Mouse (Mus musculus) G1E (cell line): ENCODE data around the gene Dync1li1. TPM values are rescaled to one million over a fixed set of nuclear protein-coding genes. Genes with fewer than 3 reads are reported as not detected.

Experiments used
- ATAC-seq: 2 replicates; pipeline ENCODE4 v1.8.0; 2016; ENCODE audit warnings: mild to moderate bottlenecking; ENCODE audit not compliant: insufficient number of reproducible peaks, poor library complexity, low FRiP score, severe bottlenecking; ENCODE audit errors: extremely low read depth
- DNase-seq: peaks from one replicate; pipeline ENCODE4 v3.0.0; 2012; ENCODE audit warnings: low spot score
- H3K27me3 ChIP-seq: 2 replicates; pipeline ENCODE4 v1.6.1; 2012; ENCODE audit warnings: mild to moderate bottlenecking, low read length, inconsistent platforms; ENCODE audit not compliant: insufficient read depth
- H3K36me3 ChIP-seq: replicated peaks from 2 replicates; pipeline ENCODE3; 2012; ENCODE audit warnings: mild to moderate bottlenecking, inconsistent platforms
- H3K4me1 ChIP-seq: 2 replicates; pipeline ENCODE4 v1.6.1; 2012; ENCODE audit warnings: low read depth, low read length, inconsistent platforms, mixed read lengths; ENCODE audit not compliant: insufficient read depth
- H3K4me3 ChIP-seq: 2 replicates; pipeline ENCODE4 v1.5.1; 2012; ENCODE audit warnings: low read depth, mild to moderate bottlenecking, inconsistent platforms, low read length, moderate library complexity, mixed read lengths
- H3K9me3 ChIP-seq: replicated peaks from 2 replicates; pipeline ENCODE4 v1.6.1; 2012; ENCODE audit warnings: inconsistent platforms
- CTCF ChIP-seq: IDR thresholded peaks from 2 replicates; pipeline ENCODE4 v1.5.1; 2012; ENCODE audit warnings: low read depth, low read length, inconsistent platforms, mixed read lengths
- GATA1 ChIP-seq: IDR thresholded peaks from 2 replicates; pipeline ENCODE4 v1.6.1; 2012; ENCODE audit warnings: borderline replicate concordance, low read length, inconsistent platforms, mixed read lengths
- GATA2 ChIP-seq: IDR thresholded peaks from 2 replicates; pipeline ENCODE4 v1.6.1; 2012; ENCODE audit warnings: low read depth, low read length, inconsistent platforms, borderline replicate concordance
- POLR2AphosphoS5 ChIP-seq: IDR thresholded peaks from 2 replicates; pipeline ENCODE4 v1.6.1; 2012; ENCODE audit warnings: low read depth, low read length, inconsistent platforms; ENCODE audit not compliant: insufficient replicate concordance
- TAL1 ChIP-seq: conservative IDR thresholded peaks from 2 replicates; pipeline ENCODE4 v1.6.1; 2012; ENCODE audit warnings: low read depth, low read length, inconsistent platforms, mixed read lengths
- polyA plus RNA-seq: library from polyadenylated mRNA; stranded (reverse); fragments of >175 nt; gene quantifications from 2 replicates; pipeline ENCODE4 v1.2.3, GENCODE M21; 2012
- total RNA-seq, 2 experiments: library from RNA; stranded (forward) in 1 of 2; stranded (reverse) in 1 of 2; fragments of 200-1000 nt in 1 of 2; fragments of >200 nt in 1 of 2; fragmentation: Nextera tagmentation in 1 of 2; gene quantifications; 2 replicates each; pipeline ENCODE4 v1.2.3; 2014 to 2017

The Dync1li1 gene
- total and polyA plus RNA-seq, 3 experiments = 21.2 to 57.2 (median 34.8) TPM

DNA sequence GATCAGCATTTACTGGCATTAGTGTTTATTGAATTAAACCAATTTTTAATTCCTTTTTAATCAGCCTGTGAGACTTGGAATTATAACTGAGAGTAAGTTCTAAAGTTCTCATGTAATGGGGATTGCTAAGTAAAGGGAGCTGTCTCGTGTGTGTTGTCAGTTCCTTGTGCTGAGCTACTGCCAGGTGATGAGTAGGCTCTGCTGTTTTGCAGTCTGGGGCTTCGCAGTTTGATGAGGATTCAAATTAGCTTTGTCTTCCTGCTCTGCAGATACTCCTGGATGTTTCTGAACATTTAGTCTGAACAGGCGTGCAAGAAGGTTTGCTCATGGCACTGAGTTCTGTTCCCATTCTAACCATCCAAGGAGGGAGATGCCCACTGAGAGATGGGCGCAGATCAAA lies 8.5 kb downstream of the Dync1li1 start:
- H3K4me3 ChIP-seq = no peak overlapping the region
- H3K27me3 ChIP-seq = no peaks in the 10 kb centered on the region
- DNase-seq (no peak), ATAC-seq (no peak)
- H3K9me3 ChIP-seq = no peaks in the 10 kb centered on the region
- H3K36me3 ChIP-seq = peaks cover 77% of the 10 kb centered on the region
- TF ChIP-seq GATA2 = no peak
- H3K4me1 ChIP-seq = peaks cover 9% of the 10 kb centered on the region; the same call in 1 of the 2 replicates

DNA sequence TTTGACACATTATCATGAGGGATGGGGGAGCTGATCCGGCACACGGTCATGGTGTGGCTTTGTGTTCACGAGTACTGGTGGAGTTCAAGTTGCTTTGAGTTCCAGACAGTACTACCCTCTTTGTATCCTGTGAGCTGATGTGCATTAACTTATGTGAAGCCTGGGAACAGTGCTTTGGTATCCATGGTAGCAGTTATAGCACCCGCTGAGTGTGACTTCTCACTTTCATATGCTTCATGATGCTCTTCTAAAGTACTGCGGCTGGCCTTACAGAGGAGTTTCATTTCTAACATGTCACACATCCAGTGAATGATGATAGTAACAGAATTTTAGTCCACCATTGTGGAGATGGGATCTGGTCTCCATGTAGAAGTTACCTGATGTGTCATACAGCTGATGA lies 9.3 kb downstream of the Dync1li1 start:
- Histone ChIP-seq H3K4me3 (no peak overlapping the region), H3K36me3 (peaks cover 71% of the 10 kb centered on the region), H3K4me1 (peaks cover 9% of the 10 kb centered on the region; the same call in 1 of the 2 replicates), H3K9me3 (no peaks in the 10 kb centered on the region), H3K27me3 (no peaks in the 10 kb centered on the region)
- ATAC-seq (no peak), DNase-seq (no peak)
- TF ChIP-seq TAL1 (no peak), GATA1 (no peak), CTCF (no peak), GATA2 (no peak), POLR2AphosphoS5 (no peak)

DNA sequence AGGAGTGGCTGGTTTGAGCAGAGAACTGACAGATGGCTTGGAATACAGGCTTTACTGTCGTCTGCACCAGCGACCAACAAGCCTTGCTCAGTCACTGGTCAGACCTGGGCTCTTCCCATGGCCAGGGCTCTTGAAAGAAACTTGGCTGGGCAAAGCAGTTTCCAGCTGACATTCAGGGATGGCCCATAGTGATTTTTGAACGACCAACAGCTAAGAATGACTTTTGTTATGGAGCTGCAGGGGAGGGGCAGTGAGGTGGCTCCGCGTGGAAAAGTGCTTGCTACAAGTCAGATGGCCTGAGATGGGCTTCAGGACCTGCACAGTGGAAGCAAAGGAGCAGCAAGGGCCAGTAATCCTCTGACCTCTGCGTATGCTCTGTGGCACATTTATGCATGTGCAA lies 10.7 kb downstream of the Dync1li1 start:
- no peaks in the 10 kb centered on the region for H3K9me3 ChIP-seq
- TF ChIP-seq TAL1 (no peak), GATA2 (no peak), GATA1 (no peak), POLR2AphosphoS5 (no peak), CTCF (no peak)
- ATAC-seq (no peak), DNase-seq (no peak)
- H3K4me1 ChIP-seq = peaks cover 9% of the 10 kb centered on the region; the same call in 1 of the 2 replicates
- no peaks in the 10 kb centered on the region for H3K27me3 ChIP-seq
- peaks cover 66% of the 10 kb centered on the region for H3K36me3 ChIP-seq
- H3K4me3 ChIP-seq = no peak overlapping the region

DNA sequence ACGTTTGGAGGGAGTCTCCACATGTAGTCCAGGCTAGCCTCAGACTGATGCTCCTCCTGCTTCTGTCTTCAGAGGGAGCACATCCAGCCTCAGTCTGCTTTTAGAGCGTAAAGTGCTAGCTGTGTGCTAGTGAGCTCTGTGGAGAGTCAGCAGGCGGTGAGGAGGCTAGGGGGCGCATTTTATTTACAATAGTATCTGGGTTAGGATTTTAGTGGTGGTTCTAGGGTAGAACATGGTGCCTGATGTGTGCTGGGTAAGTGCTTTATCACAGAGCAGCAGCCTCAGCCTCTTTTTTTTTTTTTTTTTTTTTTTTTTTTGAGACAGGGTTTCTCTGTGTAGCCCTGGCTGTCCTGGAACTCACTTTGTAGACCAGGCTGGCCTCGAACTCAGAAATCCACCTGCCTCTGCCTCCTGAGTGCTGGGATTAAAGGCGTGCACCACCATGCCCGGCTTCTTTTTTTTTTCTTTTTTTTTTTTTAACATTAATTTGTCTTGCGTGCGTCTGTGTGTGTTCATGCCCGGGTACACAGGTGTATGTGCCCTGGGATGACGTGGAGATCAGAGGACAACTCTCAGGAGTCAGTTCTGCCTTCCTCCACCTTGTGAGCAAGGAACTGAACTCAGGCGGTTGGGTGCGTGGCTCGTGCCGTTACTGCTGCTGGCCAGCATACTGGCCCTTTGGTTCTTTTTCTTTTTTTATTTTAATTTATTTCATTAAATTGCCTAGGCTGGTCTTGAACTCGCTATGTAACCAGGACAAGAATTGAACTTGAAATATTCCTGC lies 11.5 kb downstream of the Dync1li1 start:
- H3K36me3 ChIP-seq = peaks cover 66% of the 10 kb centered on the region
- no peak for TF ChIP-seq CTCF
- TF ChIP-seq POLR2AphosphoS5 = no peak
- TF ChIP-seq GATA1 = no peak
- no peak for TF ChIP-seq GATA2
- no peak for TF ChIP-seq TAL1
- ATAC-seq = no peak

DNA sequence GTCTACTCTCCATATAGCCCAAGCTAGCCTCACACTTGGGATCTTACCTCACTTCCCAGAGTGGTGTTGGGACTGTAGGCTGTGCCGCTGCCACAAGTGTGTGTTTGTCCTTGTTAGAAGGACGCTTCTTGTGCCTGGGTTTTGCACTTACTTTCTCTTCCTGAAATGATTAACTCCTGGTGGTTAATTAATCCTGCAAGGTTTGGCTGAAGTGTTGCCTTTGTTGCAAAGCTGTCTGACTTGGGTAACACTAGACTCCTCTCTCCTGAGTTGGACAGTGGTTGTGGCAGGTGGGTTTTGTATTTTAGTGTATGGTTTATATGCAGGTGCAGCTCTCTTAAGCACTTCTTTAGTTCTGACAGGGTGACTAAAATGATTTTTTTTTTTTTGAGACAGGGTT lies 12.4 kb downstream of the Dync1li1 start:
- H3K27me3 ChIP-seq = no peaks in the 10 kb centered on the region
- H3K36me3 ChIP-seq = peaks cover 69% of the 10 kb centered on the region
- H3K4me3 ChIP-seq = no peak overlapping the region
- ATAC-seq (no peak), DNase-seq (no peak)
- TF ChIP-seq TAL1 = no peak
- no peak for TF ChIP-seq GATA1
- no peak for TF ChIP-seq GATA2
- no peak for TF ChIP-seq CTCF
- TF ChIP-seq POLR2AphosphoS5 = no peak
- peaks cover 9% of the 10 kb centered on the region; the same call in 1 of the 2 replicates for H3K4me1 ChIP-seq
- no peaks in the 10 kb centered on the region for H3K9me3 ChIP-seq

More for the DNA sequence above, 11.5 kb downstream of the Dync1li1 start:
- no peak for DNase-seq
- H3K4me1 ChIP-seq = peaks cover 9% of the 10 kb centered on the region; the same call in 1 of the 2 replicates
- H3K27me3 ChIP-seq = no peaks in the 10 kb centered on the region
- H3K4me3 ChIP-seq = no peak overlapping the region
- H3K9me3 ChIP-seq = no peaks in the 10 kb centered on the region

DNA sequence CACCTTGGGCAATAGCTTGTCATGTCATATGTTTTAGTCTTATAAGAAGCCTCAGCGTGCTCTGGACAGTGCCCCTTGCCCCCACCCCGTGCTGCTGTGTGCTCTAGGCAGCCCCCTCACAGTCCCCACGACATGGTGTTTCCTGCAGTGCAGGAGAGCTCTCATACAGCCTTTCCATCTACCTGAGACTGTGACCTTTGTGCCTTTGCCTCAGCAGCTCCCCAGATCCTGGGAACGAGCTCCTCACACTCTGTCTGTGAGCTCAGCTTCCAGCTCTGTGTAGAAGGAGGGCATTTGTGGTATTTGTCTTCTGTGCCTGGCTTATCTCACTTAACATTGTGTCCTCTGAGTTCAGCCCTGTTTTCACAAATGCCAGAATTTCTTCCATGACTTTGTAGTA lies 13.3 kb downstream of the Dync1li1 start:
- Histone ChIP-seq H3K4me1 (peaks cover 9% of the 10 kb centered on the region; the same call in 1 of the 2 replicates), H3K4me3 (no peak overlapping the region), H3K27me3 (no peaks in the 10 kb centered on the region), H3K36me3 (peaks cover 70% of the 10 kb centered on the region), H3K9me3 (no peaks in the 10 kb centered on the region)
- no peak for ATAC-seq
- DNase-seq = no peak
- TF ChIP-seq CTCF = no peak
- TF ChIP-seq GATA2 = no peak
- no peak for TF ChIP-seq GATA1
- no peak for TF ChIP-seq TAL1
- no peak for TF ChIP-seq POLR2AphosphoS5
